ENCODE assay signal across 8 mouse cellular contexts in the genomic region with DNA sequence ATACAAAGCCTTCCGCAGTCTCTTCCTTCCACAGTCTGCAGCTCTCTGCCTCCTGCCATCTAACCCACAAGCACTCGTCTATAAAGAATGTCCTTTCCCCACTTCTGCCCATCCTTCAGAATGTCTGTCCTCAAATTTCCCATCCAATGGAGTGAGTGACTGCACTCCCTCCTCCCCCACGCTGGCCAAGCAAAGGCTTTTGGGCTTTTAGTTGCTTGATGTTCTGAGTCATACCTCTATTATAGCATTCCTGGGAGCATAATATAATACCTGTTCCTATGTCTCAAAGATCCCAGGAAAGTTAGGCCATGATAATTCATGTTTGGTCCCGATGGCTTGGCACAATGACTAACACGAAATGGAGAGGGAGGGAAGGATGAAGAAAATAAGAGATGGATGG. TPM values are rescaled to one million over a fixed set of nuclear protein-coding genes. Genes with fewer than 3 reads are reported as not detected.
DNase-seq lines count a peak whose midpoint lies in the region; ATAC-seq and TF ChIP-seq lines count a peak whose summit lies in the region.

No protein-coding gene starts in this region.

- no peaks in the 10 kb centered on the region for H3K27me3 ChIP-seq in lung, postnatal 0 days (replicated peaks; ENCODE audit: insufficient read depth, low read length)
- no peaks in the 10 kb centered on the region for H3K27me3 ChIP-seq in limb, embryonic 12.5 days
- no peaks in the 10 kb centered on the region for H3K27me3 ChIP-seq in stomach, embryonic 15.5 days (replicated peaks)

- ATAC-seq in lung, postnatal 0 days: no peak
- no peak for ATAC-seq in limb, embryonic 12.5 days (ENCODE audit: insufficient number of reproducible peaks, insufficient read depth, low FRiP score, low TSS enrichment, low read depth)
- ATAC-seq in stomach, embryonic 15.5 days (ENCODE audit: insufficient read depth, low FRiP score, low read depth): no peak

- no peak overlapping the region; the same call in 1 of the 2 replicates for H3K4me2 ChIP-seq in lung, postnatal 0 days (replicated peaks; ENCODE audit: low read depth, low read length)
- H3K4me2 ChIP-seq in limb, embryonic 12.5 days: peak overlapping the region; percentile 73
- peak overlapping the region; percentile 72; the same call in 1 of the 2 replicates for H3K4me2 ChIP-seq in stomach, embryonic 15.5 days

- no peak overlapping the region for H3K9ac ChIP-seq in lung, postnatal 0 days (replicated peaks; ENCODE audit: low read depth)
- H3K9ac ChIP-seq in limb, embryonic 12.5 days (replicated peaks): 0 out of 2 replicates have a peak overlapping the region, but pooled peaks have one; percentile 13
- H3K9ac ChIP-seq in stomach, embryonic 15.5 days: no peak overlapping the region

- peak; percentile 21 to 24 for DNase-seq in cerebellum, adult 18-20 months
- no peak for DNase-seq in cerebellum, adult 8-10 months
- DNase-seq in lung, postnatal 0 days (ENCODE audit: low spot score): no peak
- DNase-seq in lung, adult 2 months: no peak
- DNase-seq in urinary bladder, postnatal 14 days (ENCODE audit: low spot score): no peak
- DNase-seq in thymus, adult 18-20 months: no peak

- TF ChIP-seq EP300 in lung, postnatal 0 days (IDR thresholded peaks at IDR 0.05): no peak; the same call in 1 of the 2 replicates

- WGBS in lung, postnatal 0 days: 30% methylated on average over 5 of the region's 5 CpGs
- 33% methylated on average over 5 of the region's 5 CpGs for WGBS in lung, adult 2 months
- WGBS in limb, embryonic 12.5 days: 33% methylated on average over 5 of the region's 5 CpGs
- 30% methylated on average over 5 of the region's 5 CpGs for WGBS in stomach, embryonic 15.5 days

- 0 out of 2 replicates have a peak overlapping the region, but pooled peaks have one; percentile 65 for H3K4me3 ChIP-seq in lung, postnatal 0 days (ENCODE audit: low read depth, low read length)
- H3K4me3 ChIP-seq in lung, adult 2 months (replicated peaks; ENCODE audit: extremely low read depth, low read depth, low read length): no peak overlapping the region
- peak overlapping the region; percentile 78; the same call in 1 of the 2 replicates for H3K4me3 ChIP-seq in limb, embryonic 12.5 days (replicated peaks)
- H3K4me3 ChIP-seq in stomach, embryonic 15.5 days (replicated peaks): peak overlapping the region; percentile 1; the same call in 1 of the 2 replicates

- peaks cover 6% of the 10 kb centered on the region; the same call in 1 of the 2 replicates for H3K4me1 ChIP-seq in lung, postnatal 0 days (ENCODE audit: insufficient read depth, low read depth, low read length)
- H3K4me1 ChIP-seq in lung, adult 2 months (ENCODE audit: control insufficient read depth, insufficient read depth, low read length): peaks cover 6% of the 10 kb centered on the region
- peaks cover 15% of the 10 kb centered on the region for H3K4me1 ChIP-seq in limb, embryonic 12.5 days (replicated peaks)
- peaks cover 7% of the 10 kb centered on the region for H3K4me1 ChIP-seq in stomach, embryonic 15.5 days

- H3K27ac ChIP-seq in lung, postnatal 0 days (ENCODE audit: low read length): no peak overlapping the region
- H3K27ac ChIP-seq in limb, embryonic 12.5 days: 0 out of 2 replicates have a peak overlapping the region, but pooled peaks have one; percentile 50
- H3K27ac ChIP-seq in stomach, embryonic 15.5 days: peak overlapping the region; percentile 31; the same call in 1 of the 2 replicates

- TF ChIP-seq POLR2A in lung, adult 2 months (IDR thresholded peaks at IDR 0.05; ENCODE audit: borderline replicate concordance, extremely low read depth, low read depth, low read length): no peak

- no peaks in the 10 kb centered on the region for H3K9me3 ChIP-seq in lung, postnatal 0 days (ENCODE audit: low read length)
- no peaks in the 10 kb centered on the region for H3K9me3 ChIP-seq in limb, embryonic 12.5 days
- H3K9me3 ChIP-seq in stomach, embryonic 15.5 days: no peaks in the 10 kb centered on the region

- 0 out of 2 replicates have a peak, but pooled peaks cover under 1% of the 10 kb centered on the region for H3K36me3 ChIP-seq in lung, postnatal 0 days (ENCODE audit: insufficient read depth, low read length)
- H3K36me3 ChIP-seq in limb, embryonic 12.5 days: peaks cover 11% of the 10 kb centered on the region
- no peaks in the 10 kb centered on the region for H3K36me3 ChIP-seq in stomach, embryonic 15.5 days

- no peak for TF ChIP-seq CTCF in lung, postnatal 0 days (IDR thresholded peaks at IDR 0.05)
- TF ChIP-seq CTCF in lung, adult 2 months (IDR thresholded peaks at IDR 0.05; ENCODE audit: insufficient read depth, low read length): no peak

RNA-seq across cellular contexts. Expression of a gene that starts 0.9 kb away (rescaled TPM):
- 12.7 and 13.7 TPM in 2 replicates for polyA plus RNA-seq in lung, postnatal 0 days (2015; fragmentation: Nextera tagmentation; extraction: Ambion mirVana)
- 48.2 and 80.2 TPM in 2 replicates for polyA plus RNA-seq in lung, adult 2 months (2012; rRNA removed)
- 18.8 and 19.5 TPM in 2 replicates for polyA plus RNA-seq in limb, embryonic 12.5 days (2016; fragmentation: Nextera tagmentation; extraction: Ambion mirVana)
- polyA plus RNA-seq in stomach, embryonic 15.5 days (2015; fragmentation: Nextera tagmentation; extraction: Ambion mirVana): 15.0 and 19.4 TPM in 2 replicates

RNA-seq across cellular contexts. Expression of a gene that starts 20.1 kb away (rescaled TPM):
- 37.3 and 37.9 TPM in 2 replicates for polyA plus RNA-seq in lung, postnatal 0 days (2015; fragmentation: Nextera tagmentation; extraction: Ambion mirVana)
- 21.6 and 26.9 TPM in 2 replicates for polyA plus RNA-seq in lung, adult 2 months (2012; rRNA removed)
- polyA plus RNA-seq in limb, embryonic 12.5 days (2016; fragmentation: Nextera tagmentation; extraction: Ambion mirVana): 43.0 and 44.0 TPM in 2 replicates
- 36.1 and 40.6 TPM in 2 replicates for polyA plus RNA-seq in stomach, embryonic 15.5 days (2015; fragmentation: Nextera tagmentation; extraction: Ambion mirVana)

RNA-seq across cellular contexts. Expression of a gene that starts 21.7 kb away (rescaled TPM):
- 9.1 and 9.6 TPM in 2 replicates for polyA plus RNA-seq in lung, postnatal 0 days (2015; fragmentation: Nextera tagmentation; extraction: Ambion mirVana)
- 15.9 and 17.4 TPM in 2 replicates for polyA plus RNA-seq in lung, adult 2 months (2012; rRNA removed)
- polyA plus RNA-seq in limb, embryonic 12.5 days (2016; fragmentation: Nextera tagmentation; extraction: Ambion mirVana): 44.7 and 53.5 TPM in 2 replicates
- polyA plus RNA-seq in stomach, embryonic 15.5 days (2015; fragmentation: Nextera tagmentation; extraction: Ambion mirVana): 31.5 and 33.8 TPM in 2 replicates

RNA-seq across cellular contexts. Expression of a gene that starts 27.7 kb away (rescaled TPM):
- 1.0 and 1.4 TPM in 2 replicates for polyA plus RNA-seq in lung, postnatal 0 days (2015; fragmentation: Nextera tagmentation; extraction: Ambion mirVana)
- 8.7 and 12.3 TPM in 2 replicates for polyA plus RNA-seq in lung, adult 2 months (2012; rRNA removed)
- polyA plus RNA-seq in limb, embryonic 12.5 days (2016; fragmentation: Nextera tagmentation; extraction: Ambion mirVana): 0.40 and 0.58 TPM in 2 replicates
- 0.73 and 0.75 TPM in 2 replicates for polyA plus RNA-seq in stomach, embryonic 15.5 days (2015; fragmentation: Nextera tagmentation; extraction: Ambion mirVana)

RNA-seq across cellular contexts. Expression of a gene that starts 28.2 kb away (rescaled TPM):
- 45.1 and 52.3 TPM in 2 replicates for polyA plus RNA-seq in lung, postnatal 0 days (2015; fragmentation: Nextera tagmentation; extraction: Ambion mirVana)
- 67.2 and 74.6 TPM in 2 replicates for polyA plus RNA-seq in lung, adult 2 months (2012; rRNA removed)
- polyA plus RNA-seq in limb, embryonic 12.5 days (2016; fragmentation: Nextera tagmentation; extraction: Ambion mirVana): 1.1 and 1.9 TPM in 2 replicates
- polyA plus RNA-seq in stomach, embryonic 15.5 days (2015; fragmentation: Nextera tagmentation; extraction: Ambion mirVana): 7.3 and 8.8 TPM in 2 replicates

Comparison
In these comparisons a context has a peak if more than half of its experiments do, and no peak if none do; other contexts are left out.
1. DNase-seq: peak in cerebellum, adult 18-20 months (2 of 2); none in cerebellum, adult 8-10 months (single experiment), lung, postnatal 0 days (single experiment), lung, adult 2 months (single experiment), urinary bladder, postnatal 14 days (single experiment) and thymus, adult 18-20 months (0 of 2).